Mouse (Mus musculus): Measurements from ENCODE around the gene Cdk5rap1. TPM values are rescaled to one million over a fixed set of nuclear protein-coding genes. Genes with fewer than 3 reads are reported as not detected.
"Not testable (repeated sequence)": the region's sequence is repeated elsewhere in the genome, so short reads cannot be mapped to it uniquely, and the experiment has no call there.

Cdk5rap1 gene
- polyA plus RNA-seq, 1 experiment from 2014 or later: 4.3 TPM

GRCm38 (mm10) chr2:154348152-154348551 is 24.7 kb downstream of the Cdk5rap1 start:
- H3K9me3 ChIP-seq (ENCODE audit: control insufficient read depth): no peaks in the 10 kb centered on the region
- peaks cover 39% of the 10 kb centered on the region for H3K36me3 ChIP-seq (ENCODE audit: control insufficient read depth, insufficient read depth)
- H3K4me3 ChIP-seq (ENCODE audit: low read depth, low read length): no peak overlapping the region
- no peaks in the 10 kb centered on the region for H3K4me1 ChIP-seq (replicated peaks; ENCODE audit: control insufficient read depth, insufficient read depth, low read length)
- H3K9ac ChIP-seq (ENCODE audit: low read depth, low read length): no peak overlapping the region
- TF ChIP-seq CTCF (IDR thresholded peaks at IDR 0.05; ENCODE audit: low read depth): no peak
- 70% methylated on average over 3 of the region's 3 CpGs for WGBS
- ATAC-seq: no peak
- H3K27ac ChIP-seq (ENCODE audit: low read depth, low read length): no peak overlapping the region
- H3K27me3 ChIP-seq (replicated peaks; ENCODE audit: control insufficient read depth, insufficient read depth, low read length): no peaks in the 10 kb centered on the region
- no peak overlapping the region for H3K4me2 ChIP-seq (replicated peaks; ENCODE audit: low read depth)

GRCm38 (mm10) chr2:154339356-154339755 is 33.5 kb downstream of the Cdk5rap1 start:
- no peak for ATAC-seq
- H3K9ac ChIP-seq (ENCODE audit: low read depth, low read length): no peak overlapping the region
- H3K27me3 ChIP-seq (replicated peaks; ENCODE audit: control insufficient read depth, insufficient read depth, low read length): no peaks in the 10 kb centered on the region
- no peaks in the 10 kb centered on the region for H3K4me1 ChIP-seq (replicated peaks; ENCODE audit: control insufficient read depth, insufficient read depth, low read length)
- no peak overlapping the region for H3K27ac ChIP-seq (ENCODE audit: low read depth, low read length)
- 77% methylated on average over 2 of the region's 2 CpGs for WGBS
- no peak overlapping the region for H3K4me2 ChIP-seq (replicated peaks; ENCODE audit: low read depth)
- no peak overlapping the region for H3K4me3 ChIP-seq (ENCODE audit: low read depth, low read length)
- H3K9me3 ChIP-seq (ENCODE audit: control insufficient read depth): no peaks in the 10 kb centered on the region
- no peak for TF ChIP-seq CTCF (IDR thresholded peaks at IDR 0.05; ENCODE audit: low read depth)
- peaks cover 25% of the 10 kb centered on the region for H3K36me3 ChIP-seq (ENCODE audit: control insufficient read depth, insufficient read depth)

- Histone ChIP-seq H3K36me3 (ENCODE audit: control insufficient read depth, insufficient read depth) (peaks cover 25% of the 10 kb centered on the region; the same call in 1 of the 2 replicates), H3K27ac (ENCODE audit: low read depth, low read length) (no peak overlapping the region), H3K9ac (ENCODE audit: low read depth, low read length) (no peak overlapping the region), H3K4me2 (replicated peaks; ENCODE audit: low read depth) (no peak overlapping the region), H3K9me3 (ENCODE audit: control insufficient read depth) (no peaks in the 10 kb centered on the region), H3K27me3 (replicated peaks; ENCODE audit: control insufficient read depth, insufficient read depth, low read length) (no peaks in the 10 kb centered on the region), H3K4me3 (ENCODE audit: low read depth, low read length) (no peak overlapping the region), H3K4me1 (replicated peaks; ENCODE audit: control insufficient read depth, insufficient read depth, low read length) (no peaks in the 10 kb centered on the region)
- 71% methylated on average over 1 of the region's 1 CpGs for WGBS
- TF ChIP-seq CTCF (IDR thresholded peaks at IDR 0.05; ENCODE audit: low read depth): no peak
- ATAC-seq: no peak
These were observed 34.6 kb downstream of the Cdk5rap1 start for GRCm38 (mm10) chr2:154338161-154338560.

DNA sequence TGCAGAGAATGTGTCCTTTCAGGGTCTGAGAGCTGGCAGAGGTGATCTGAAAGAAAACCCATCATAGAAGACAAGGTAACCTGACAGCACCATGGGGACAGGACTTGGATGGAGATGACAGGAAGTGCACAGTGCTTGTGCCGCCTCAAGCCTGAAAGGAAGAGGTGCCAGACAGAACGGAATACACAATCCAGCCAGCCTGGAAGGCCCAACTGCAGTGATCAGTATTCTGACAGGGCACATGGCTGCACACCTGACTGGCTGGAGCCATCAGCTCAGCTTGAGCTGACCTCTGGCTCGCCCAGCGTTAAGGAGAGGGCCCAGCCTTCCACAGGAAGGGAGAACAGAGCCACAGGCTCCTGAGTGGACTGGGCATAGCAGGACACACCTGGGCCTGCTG is 37.2 kb downstream of the Cdk5rap1 start:
- Histone ChIP-seq H3K4me1 (replicated peaks; ENCODE audit: control insufficient read depth, insufficient read depth, low read length) (no peaks in the 10 kb centered on the region), H3K4me3 (ENCODE audit: low read depth, low read length) (no peak overlapping the region), H3K9ac (ENCODE audit: low read depth, low read length) (no peak overlapping the region), H3K27me3 (replicated peaks; ENCODE audit: control insufficient read depth, insufficient read depth, low read length) (no peaks in the 10 kb centered on the region), H3K27ac (ENCODE audit: low read depth, low read length) (no peak overlapping the region), H3K36me3 (ENCODE audit: control insufficient read depth, insufficient read depth) (peaks cover 18% of the 10 kb centered on the region; the same call in 1 of the 2 replicates), H3K4me2 (replicated peaks; ENCODE audit: low read depth) (no peak overlapping the region), H3K9me3 (ENCODE audit: control insufficient read depth) (no peaks in the 10 kb centered on the region)
- WGBS: 78% methylated on average over 4 of the region's 4 CpGs
- no peak for ATAC-seq
- TF ChIP-seq CTCF (IDR thresholded peaks at IDR 0.05; ENCODE audit: low read depth): no peak

GRCm38 (mm10) chr2:154326852-154327251 is 46.0 kb downstream of the Cdk5rap1 start:
- H3K36me3 ChIP-seq (ENCODE audit: control insufficient read depth, insufficient read depth): no peaks in the 10 kb centered on the region
- no peak overlapping the region for H3K9ac ChIP-seq (ENCODE audit: low read depth, low read length)
- H3K4me3 ChIP-seq (ENCODE audit: low read depth, low read length): no peak overlapping the region
- H3K4me1 ChIP-seq (replicated peaks; ENCODE audit: control insufficient read depth, insufficient read depth, low read length): no peaks in the 10 kb centered on the region
- no peak for TF ChIP-seq CTCF (IDR thresholded peaks at IDR 0.05; ENCODE audit: low read depth)
- H3K27me3 ChIP-seq (replicated peaks; ENCODE audit: control insufficient read depth, insufficient read depth, low read length): no peaks in the 10 kb centered on the region
- H3K4me2 ChIP-seq (replicated peaks; ENCODE audit: low read depth): no peak overlapping the region
- no peak for ATAC-seq
- 68% methylated on average over 3 of the region's 3 CpGs for WGBS
- no peaks in the 10 kb centered on the region for H3K9me3 ChIP-seq (ENCODE audit: control insufficient read depth)
- no peak overlapping the region for H3K27ac ChIP-seq (ENCODE audit: low read depth, low read length)

DNA sequence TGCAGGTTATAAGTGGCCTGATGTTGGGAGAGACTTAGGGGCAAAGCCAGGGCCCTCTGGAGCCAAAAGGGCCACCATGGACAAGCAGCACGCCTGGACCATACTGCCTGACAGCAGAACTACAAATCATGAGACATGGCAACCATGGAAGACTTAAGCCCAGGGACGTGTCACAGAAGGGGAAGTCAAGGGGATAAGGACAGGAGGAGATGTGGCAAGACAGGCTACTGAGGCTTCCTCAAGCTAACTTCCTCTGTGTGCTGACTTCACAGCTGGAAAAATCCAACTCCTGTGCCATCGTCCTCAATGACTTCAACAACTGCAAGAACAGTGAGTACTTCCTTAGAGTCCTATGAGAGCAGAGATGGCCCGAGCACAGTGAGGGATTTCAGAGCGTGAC is 59.0 kb downstream of the Cdk5rap1 start:
- H3K27ac ChIP-seq (ENCODE audit: low read depth, low read length); ATAC-seq; H3K27me3 ChIP-seq (replicated peaks; ENCODE audit: control insufficient read depth, insufficient read depth, low read length); H3K9me3 ChIP-seq (ENCODE audit: control insufficient read depth); H3K4me3 ChIP-seq (ENCODE audit: low read depth, low read length); H3K9ac ChIP-seq (ENCODE audit: low read depth, low read length); H3K36me3 ChIP-seq (ENCODE audit: control insufficient read depth, insufficient read depth); H3K4me1 ChIP-seq (replicated peaks; ENCODE audit: control insufficient read depth, insufficient read depth, low read length); H3K4me2 ChIP-seq (replicated peaks; ENCODE audit: low read depth): not testable (repeated sequence)
- WGBS: 83% methylated on average over 4 of the region's 5 CpGs

DNA sequence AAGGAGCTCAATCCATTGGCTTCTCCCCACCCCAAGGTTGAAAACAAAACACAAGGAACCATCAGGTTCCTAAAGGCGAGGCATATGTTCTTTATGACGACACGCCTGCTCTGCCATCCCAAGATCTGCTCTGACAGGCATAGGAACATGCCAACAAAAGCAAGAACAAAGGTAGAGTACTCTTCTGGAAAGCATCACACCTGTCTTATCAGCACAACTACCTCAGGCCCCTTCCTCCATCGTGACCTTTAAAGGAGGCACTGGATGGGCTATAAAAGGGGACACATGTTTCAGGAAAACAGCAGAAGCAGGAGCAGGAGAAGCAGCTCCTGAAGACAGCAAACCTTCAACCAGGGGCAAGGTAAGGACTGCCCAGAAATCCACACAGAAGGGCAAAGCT is 65.9 kb downstream of the Cdk5rap1 start, which contains the start of gene Bpifb9b:
Gene Bpifb9b (plus strand): TSS at position 301 of the 400 bp plus-strand sequence.
- not testable (repeated sequence) for H3K9ac ChIP-seq (ENCODE audit: low read depth, low read length); H3K27me3 ChIP-seq (replicated peaks; ENCODE audit: control insufficient read depth, insufficient read depth, low read length); H3K27ac ChIP-seq (ENCODE audit: low read depth, low read length); H3K4me2 ChIP-seq (replicated peaks; ENCODE audit: low read depth); H3K36me3 ChIP-seq (ENCODE audit: control insufficient read depth, insufficient read depth); H3K4me3 ChIP-seq (ENCODE audit: low read depth, low read length); ATAC-seq; H3K4me1 ChIP-seq (replicated peaks; ENCODE audit: control insufficient read depth, insufficient read depth, low read length); H3K9me3 ChIP-seq (ENCODE audit: control insufficient read depth)
- 81% methylated on average over 4 of the region's 4 CpGs for WGBS

- H3K36me3 ChIP-seq (ENCODE audit: control insufficient read depth, insufficient read depth); H3K27ac ChIP-seq (ENCODE audit: low read depth, low read length); H3K9me3 ChIP-seq (ENCODE audit: control insufficient read depth); H3K9ac ChIP-seq (ENCODE audit: low read depth, low read length); H3K4me2 ChIP-seq (replicated peaks; ENCODE audit: low read depth); H3K4me1 ChIP-seq (replicated peaks; ENCODE audit: control insufficient read depth, insufficient read depth, low read length); H3K4me3 ChIP-seq (ENCODE audit: low read depth, low read length); H3K27me3 ChIP-seq (replicated peaks; ENCODE audit: control insufficient read depth, insufficient read depth, low read length); ATAC-seq: not testable (repeated sequence)
- WGBS: 75% methylated on average over 1 of the region's 3 CpGs
These were observed 68.2 kb downstream of the Cdk5rap1 start for GRCm38 (mm10) chr2:154304604-154305003.

Measured in intestine, postnatal 0 days (tissue).